In genomic region chr11:68427083-68427570, GRCm38 (mm10) we compare ENCODE assay signal across 30 mouse cellular contexts. TPM values are rescaled to one million over a fixed set of nuclear protein-coding genes. Genes with fewer than 3 reads are reported as not detected.
A peak's percentile ranks its signal among the peaks of the same experiment; 100 is the strongest.
DNase-seq lines count a peak whose midpoint lies in the region; ATAC-seq lines count a peak whose summit lies in the region.
"Had no signal": no experiment of that assay in that cellular context is flagged by ENCODE, and none has a peak within 500 bp of the region (broad histone marks: within the 10 kb centered on the region; RNA-seq: fewer than 3 reads in every experiment).

No protein-coding gene starts in this region.

- H3K27me3 ChIP-seq in forebrain, embryonic 10.5 days (ENCODE audit: poor library complexity, severe bottlenecking), result peaks cover 31% of the 10 kb centered on the region
- 0 out of 2 replicates have a peak, but pooled peaks cover 1% of the 10 kb centered on the region for H3K27me3 ChIP-seq in forebrain, embryonic 15.5 days
- peaks cover 16% of the 10 kb centered on the region for H3K27me3 ChIP-seq in neural tube, embryonic 13.5 days

- H3K9me3 ChIP-seq in forebrain, embryonic 10.5 days, result no peaks in the 10 kb centered on the region
- H3K9me3 ChIP-seq in forebrain, embryonic 15.5 days, result no peaks in the 10 kb centered on the region
- no peaks in the 10 kb centered on the region for H3K9me3 ChIP-seq in neural tube, embryonic 13.5 days
- H3K9me3 ChIP-seq: heart, embryonic 12.5 days; hindbrain, embryonic 12.5 days had no signal

- DNase-seq in forebrain, embryonic 10.5 days (ENCODE audit: extremely low spot score, low spot score), result no peak
- no peak for DNase-seq in neural tube, embryonic 10.5 days (ENCODE audit: extremely low spot score, low spot score)
- peak; percentile 35 to 47 for DNase-seq in thymus, postnatal 10 days (ENCODE audit: low spot score in 2 of 2)
- no peak for DNase-seq in gastrocnemius, postnatal 10 days
- DNase-seq: cerebellum, adult 9-10 months; cerebellum, postnatal 36 days; gastrocnemius, adult 2 months; heart, adult 2 months; heart, postnatal 10 days; kidney, adult 9 months; kidney, postnatal 14 days; layer of hippocampus, adult 9-11 months; liver; lung, adult 2 months; lung, postnatal 10 days; midbrain, embryonic 14.5 days; retina, postnatal 1 day; right cerebral cortex, postnatal 25 days had no signal

- no peak overlapping the region for H3K9ac ChIP-seq in forebrain, embryonic 15.5 days (replicated peaks)
- no peak overlapping the region for H3K9ac ChIP-seq in neural tube, embryonic 13.5 days
- H3K9ac ChIP-seq: heart, embryonic 12.5 days; hindbrain, embryonic 12.5 days; liver, embryonic 14.5 days had no signal

- no peak for ATAC-seq in forebrain, embryonic 15.5 days (replicated peaks)
- no peak for ATAC-seq in neural tube, embryonic 13.5 days (ENCODE audit: low read depth)
- no peak for ATAC-seq in erythroblast, adult 5-6 weeks (replicated peaks; ENCODE audit: low FRiP score, poor library complexity, severe bottlenecking)
- ATAC-seq: CD4-positive, CD25-positive, alpha-beta regulatory T cell, adult 4 months; forebrain, embryonic 16.5 days; intestine, postnatal 0 days had no signal

- H3K4me2 ChIP-seq in forebrain, embryonic 15.5 days (replicated peaks), result no peak overlapping the region
- H3K4me2 ChIP-seq in neural tube, embryonic 13.5 days, result no peak overlapping the region
- H3K4me2 ChIP-seq: heart, embryonic 12.5 days; hindbrain, embryonic 12.5 days had no signal

- H3K4me1 ChIP-seq in forebrain, embryonic 10.5 days, result peaks cover 29% of the 10 kb centered on the region
- peaks cover 4% of the 10 kb centered on the region; the same call in 1 of the 2 replicates for H3K4me1 ChIP-seq in forebrain, embryonic 15.5 days
- peaks cover 23% of the 10 kb centered on the region for H3K4me1 ChIP-seq in neural tube, embryonic 13.5 days (replicated peaks)

- WGBS in forebrain, embryonic 10.5 days, result 84% methylated on average over 5 of the region's 5 CpGs
- WGBS in forebrain, embryonic 15.5 days, result 81% methylated on average over 5 of the region's 5 CpGs
- WGBS in neural tube, embryonic 13.5 days, result 84% methylated on average over 5 of the region's 5 CpGs

- H3K27ac ChIP-seq in forebrain, embryonic 10.5 days, result peak overlapping the region; percentile 53; the same call in 1 of the 2 replicates
- H3K27ac ChIP-seq in forebrain, embryonic 15.5 days (replicated peaks), result no peak overlapping the region
- H3K27ac ChIP-seq in neural tube, embryonic 13.5 days (replicated peaks), result peak overlapping the region; percentile 53; the same call in 1 of the 2 replicates
- H3K27ac ChIP-seq: gastrocnemius, adult 2 months; heart, adult 2 months; liver, embryonic 14.5 days; macrophage; stomach, postnatal 0 days had no signal

- no peaks in the 10 kb centered on the region for H3K36me3 ChIP-seq in forebrain, embryonic 10.5 days (replicated peaks)
- H3K36me3 ChIP-seq in forebrain, embryonic 15.5 days, result no peaks in the 10 kb centered on the region
- H3K36me3 ChIP-seq in neural tube, embryonic 13.5 days, result no peaks in the 10 kb centered on the region
- H3K36me3 ChIP-seq: heart, embryonic 12.5 days; hindbrain, embryonic 12.5 days had no signal

- H3K4me3 ChIP-seq in forebrain, embryonic 10.5 days, result no peak overlapping the region
- no peak overlapping the region for H3K4me3 ChIP-seq in forebrain, embryonic 15.5 days
- no peak overlapping the region for H3K4me3 ChIP-seq in neural tube, embryonic 13.5 days
- H3K4me3 ChIP-seq: gastrocnemius, adult 2 months; heart, adult 2 months; heart, embryonic 12.5 days; hindbrain, embryonic 12.5 days had no signal

RNA-seq across cellular contexts. Expression of gene Pik3r5, which starts 4.8 kb away (rescaled TPM):
- 0.83 and 0.86 TPM in 2 replicates for polyA plus RNA-seq in forebrain, embryonic 10.5 days (2016; fragmentation: Nextera tagmentation; extraction: Ambion mirVana)
- polyA plus RNA-seq in forebrain, embryonic 15.5 days (2015; fragmentation: Nextera tagmentation; extraction: Ambion mirVana), result 0.11 and 0.20 TPM in 2 replicates
- 1.3 and 1.6 TPM in 2 replicates for polyA plus RNA-seq in neural tube, embryonic 13.5 days (2015; fragmentation: Nextera tagmentation; extraction: Ambion mirVana)
- under 1 TPM; 0.52 to 0.54 TPM for total RNA-seq in gastrocnemius, postnatal 10 days (2021)
- total RNA-seq in erythroblast, adult 5-6 weeks (2015; ENCODE audit: low replicate concordance), result 8.3 and 12.5 TPM in 2 replicates
- 2.5 and 7.2 TPM in 2 replicates for total RNA-seq in erythroblast, adult 5-6 weeks (2017; ENCODE audit: low replicate concordance)

RNA-seq across cellular contexts. Expression of gene Ntn1, which starts 26.5 kb away (rescaled TPM):
- 6.2 and 6.5 TPM in 2 replicates for polyA plus RNA-seq in forebrain, embryonic 10.5 days (2016; fragmentation: Nextera tagmentation; extraction: Ambion mirVana)
- polyA plus RNA-seq in forebrain, embryonic 15.5 days (2015; fragmentation: Nextera tagmentation; extraction: Ambion mirVana), result 6.7 and 8.1 TPM in 2 replicates
- 31.3 and 35.3 TPM in 2 replicates for polyA plus RNA-seq in neural tube, embryonic 13.5 days (2015; fragmentation: Nextera tagmentation; extraction: Ambion mirVana)
- 10 to 100 TPM; 12.2 to 14.4 TPM for total RNA-seq in gastrocnemius, postnatal 10 days (2021)
- not detected in 2 replicates for total RNA-seq in erythroblast, adult 5-6 weeks (2015; ENCODE audit: low replicate concordance)
- total RNA-seq in erythroblast, adult 5-6 weeks (2017; ENCODE audit: low replicate concordance), result not detected in 2 replicates
- total RNA-seq: megakaryocyte-erythroid progenitor cell, adult 5-6 weeks had no signal

Comparison
In these comparisons a context has a peak if more than half of its experiments do, and no peak if none do; other contexts are left out.
1. DNase-seq: peak in thymus, postnatal 10 days (2 of 2); none in forebrain, embryonic 10.5 days (single experiment), neural tube, embryonic 10.5 days (single experiment) and gastrocnemius, postnatal 10 days (single experiment).